Mouse (Mus musculus) lung, adult 2 months (tissue): ENCODE data around the gene Gm21962.

Experiments
- CTCF ChIP-seq: fragments of 200-500 bp; IDR thresholded peaks from 2 replicates; pipeline ENCODE4 v1.5.1; 2011; ENCODE audit warnings: mild to moderate bottlenecking, low read length, control low read depth; ENCODE audit not compliant: insufficient read depth
- POLR2A ChIP-seq: fragments of 200-500 bp; IDR thresholded peaks from 2 replicates; pipeline ENCODE4 v1.6.1; 2011; ENCODE audit warnings: low read depth, mild to moderate bottlenecking, control low read depth, low read length, borderline replicate concordance; ENCODE audit errors: extremely low read depth

DNA sequence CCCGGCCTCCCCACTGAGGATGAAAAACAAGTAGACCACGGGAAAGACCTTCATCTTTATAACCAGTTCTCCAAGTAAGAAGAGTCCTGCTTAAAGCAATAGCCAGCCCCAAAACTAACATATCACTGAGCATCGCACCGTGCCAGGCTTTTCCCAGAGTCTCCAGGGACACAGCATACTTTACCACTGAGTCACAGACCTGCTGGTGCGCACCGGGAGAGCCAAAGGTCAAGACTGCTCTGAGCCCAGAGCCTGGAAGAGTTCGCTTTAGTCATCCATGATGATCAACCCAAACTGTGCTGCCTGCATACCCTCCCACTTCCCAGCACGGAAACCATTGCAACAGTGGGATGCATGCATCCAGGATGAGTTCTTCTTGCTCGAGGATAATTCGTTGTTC lies 37.6 kb upstream of the Gm21962 start:
- TF ChIP-seq CTCF (no peak), POLR2A (no peak)
